Mouse (Mus musculus) activated CD4-positive, CD25-positive, alpha-beta regulatory T cell (primary cell): Measurements from ENCODE around the gene Hsd11b1. TPM values are rescaled to one million over a fixed set of nuclear protein-coding genes. Genes with fewer than 3 reads are reported as not detected.

Experiments used
- polyA plus RNA-seq, 2 experiments: library from polyadenylated mRNA; unstranded; fragments of 100-300 nt; shearing (Covaris generic); gene quantifications; one replicate each; pipeline ENCODE4 v1.2.1; 2017

The Hsd11b1 gene
- 100 to 1,000 TPM; 112 to 243 TPM for polyA plus RNA-seq

DNA sequence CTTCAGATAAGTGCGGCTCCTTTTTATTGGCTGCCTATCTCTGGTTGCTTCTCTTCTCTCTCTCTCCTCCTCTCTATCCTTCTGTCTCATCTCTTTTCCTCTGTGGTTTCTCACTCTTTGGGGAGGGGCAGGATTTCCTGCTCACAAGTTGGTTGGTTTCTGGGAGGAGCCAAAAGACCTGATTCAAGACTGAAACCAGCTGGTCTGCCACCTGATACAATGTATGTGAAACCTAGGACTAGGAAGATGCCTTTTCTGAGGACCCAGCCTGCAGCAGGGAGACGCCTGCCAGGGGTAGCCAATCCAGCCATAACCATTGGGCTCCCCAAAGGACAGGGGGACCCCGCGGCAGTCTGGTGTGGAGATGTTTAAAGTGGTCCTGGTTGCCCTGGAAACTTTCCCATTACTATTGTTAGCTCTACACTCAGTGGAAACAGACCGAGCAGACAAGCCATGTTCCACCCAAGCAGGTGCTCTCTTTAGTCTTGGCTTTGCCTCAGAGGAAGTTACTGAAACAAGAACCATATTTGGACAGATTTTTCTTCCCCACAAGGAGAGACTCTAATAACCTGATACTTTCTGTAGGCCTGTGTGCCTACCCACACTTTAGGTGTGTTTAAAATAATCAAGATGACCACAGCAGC lies at the start of gene Hsd11b1:
TSS of gene Hsd11b1 (minus strand) at position 121 of the 644 bp plus-strand sequence.

DNA sequence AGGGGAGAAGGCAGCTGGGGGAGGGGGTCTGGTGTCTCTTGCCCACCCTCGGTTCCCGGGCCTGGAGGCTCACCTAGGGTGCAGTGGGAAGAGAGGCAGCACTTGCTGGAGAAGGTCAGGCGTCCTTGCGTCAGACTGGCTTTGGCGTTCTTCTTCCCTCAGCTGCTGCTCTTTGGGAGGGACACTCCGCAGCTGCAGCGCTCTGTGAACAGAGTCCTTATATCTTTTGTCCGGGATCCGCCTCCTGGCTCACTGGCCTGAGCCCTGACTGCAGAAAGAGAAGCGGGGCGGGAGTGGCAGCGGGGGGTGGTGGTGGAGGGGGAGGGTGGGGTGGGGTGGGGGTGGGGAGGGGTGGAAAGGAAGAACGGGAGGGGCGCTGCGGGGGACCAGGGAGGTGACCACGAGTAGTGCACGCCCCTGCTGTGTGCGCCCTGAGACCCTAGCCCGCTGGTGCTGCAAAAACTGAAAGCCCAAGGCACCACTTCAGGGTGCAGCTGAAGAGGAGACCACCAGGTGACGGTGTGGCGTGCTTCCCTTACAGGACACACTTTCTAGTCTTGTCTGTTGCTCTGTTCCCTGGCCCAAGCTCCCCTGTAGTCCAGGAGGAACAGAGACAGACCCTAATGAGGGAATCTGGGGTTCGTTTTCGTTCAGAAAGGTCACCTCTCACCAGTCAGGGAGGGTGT lies 9.2 kb upstream of the Hsd11b1 start, which contains the start of gene G0s2:
TSS of gene G0s2 (minus strand) at position 302 of the 686 bp plus-strand sequence.

DNA sequence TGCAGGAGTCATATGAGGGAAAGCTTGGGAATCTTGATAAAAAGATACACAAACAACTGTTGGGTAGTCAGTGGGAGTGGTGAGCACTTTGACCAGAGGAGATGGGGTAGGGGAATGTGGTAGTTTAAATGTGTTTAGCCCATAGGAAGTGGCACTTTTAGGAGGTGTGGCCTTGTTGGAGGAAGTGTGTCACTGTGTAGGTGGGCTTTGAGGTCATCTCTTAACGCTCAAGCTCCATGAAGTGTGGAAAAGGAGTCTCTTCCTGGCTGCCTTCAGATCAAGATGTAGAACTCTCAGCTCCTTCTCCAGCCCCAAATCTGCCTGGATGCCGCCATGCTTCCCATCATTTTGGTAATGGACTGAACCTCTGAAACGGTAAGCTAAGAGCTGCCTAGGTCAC lies 56.4 kb downstream of the Hsd11b1 start, which contains the start of gene Lamb3:
TSS of gene Lamb3 (plus strand) at position 197 of the 400 bp plus-strand sequence.

DNA sequence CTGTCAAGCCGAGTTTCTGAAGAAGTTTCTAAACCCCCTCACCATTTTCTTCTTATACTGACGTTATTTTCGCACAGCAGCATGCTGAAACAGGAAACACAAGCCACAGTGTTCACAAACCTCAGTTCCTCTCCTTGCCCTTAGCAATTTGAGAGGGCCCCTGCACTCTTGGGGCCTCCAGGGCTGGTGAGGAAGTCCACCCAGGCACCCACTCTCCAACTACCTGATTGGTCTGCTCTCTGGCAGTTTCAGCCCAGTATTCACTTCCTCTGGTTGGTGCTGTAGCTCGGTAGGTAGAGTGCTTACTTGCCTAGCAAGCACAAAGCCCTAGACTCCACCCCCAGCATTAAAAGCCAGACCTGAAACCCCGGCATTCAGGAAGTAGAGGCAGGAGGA lies 62.5 kb downstream of the Hsd11b1 start, which contains the start of gene Traf3ip3:
TSS of gene Traf3ip3 (minus strand) at position 321 of the 396 bp plus-strand sequence.

Other genes starting within 250 kb of the Hsd11b1 start
- 1 to 10 TPM in 1 of 2 experiments, under 1 TPM in 1; 0.39 to 1.0 TPM for gene Syt14, start 228.3 kb downstream of the Hsd11b1 start, polyA plus RNA-seq
- gene Diexf, start 133.8 kb downstream of the Hsd11b1 start, polyA plus RNA-seq: 1 to 10 TPM; 5.4 to 7.0 TPM
- 10 to 100 TPM; 11.9 to 12.6 TPM for gene Irf6, start 111.0 kb downstream of the Hsd11b1 start, polyA plus RNA-seq
- 1 to 10 TPM; 7.8 to 8.3 TPM for gene A130010J15Rik, start 96.0 kb downstream of the Hsd11b1 start, polyA plus RNA-seq
- 100 to 1,000 TPM; 469 to 512 TPM for gene Traf3ip3, start 62.4 kb downstream of the Hsd11b1 start, polyA plus RNA-seq
- gene Lamb3, start 56.4 kb downstream of the Hsd11b1 start, polyA plus RNA-seq: 10 to 100 TPM; 10.1 to 15.0 TPM
- 1 to 10 TPM; 2.1 to 9.5 TPM for gene G0s2, start 9.1 kb upstream of the Hsd11b1 start, polyA plus RNA-seq
- gene Camk1g, start 106.2 kb upstream of the Hsd11b1 start, polyA plus RNA-seq: under 1 TPM in 1 of 2 experiments, not detected in 1; 0.16 TPM